Mouse (Mus musculus): Measurements from ENCODE around the gene Nxph1. TPM values are rescaled to one million over a fixed set of nuclear protein-coding genes. Genes with fewer than 3 reads are reported as not detected.

The Nxph1 gene
- total RNA-seq, 4 experiments from 2014 or later = 39.4 to 45.1 (median 40.2) TPM

DNA sequence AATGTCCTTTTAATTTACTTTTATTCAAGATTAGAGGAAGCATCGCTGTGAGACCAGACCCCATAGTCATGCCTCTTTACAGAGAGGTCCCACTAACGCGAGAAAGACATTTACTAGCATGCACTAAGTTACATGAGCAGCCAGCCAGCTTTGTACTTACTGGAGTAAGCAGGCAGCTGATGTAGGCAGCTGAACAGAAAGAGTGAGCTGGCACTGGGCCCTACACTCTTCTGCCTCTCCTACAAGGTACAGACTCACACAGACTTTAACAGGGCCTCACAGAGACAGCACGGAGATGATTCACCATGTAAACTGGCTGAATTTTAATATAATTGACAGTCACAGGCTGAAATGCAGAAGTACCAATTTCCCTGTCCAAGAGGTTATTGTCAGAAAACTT lies 11.6 kb downstream of the Nxph1 start:
- no peak for DNase-seq (ENCODE audit: low spot score in 2 of 2)

DNA sequence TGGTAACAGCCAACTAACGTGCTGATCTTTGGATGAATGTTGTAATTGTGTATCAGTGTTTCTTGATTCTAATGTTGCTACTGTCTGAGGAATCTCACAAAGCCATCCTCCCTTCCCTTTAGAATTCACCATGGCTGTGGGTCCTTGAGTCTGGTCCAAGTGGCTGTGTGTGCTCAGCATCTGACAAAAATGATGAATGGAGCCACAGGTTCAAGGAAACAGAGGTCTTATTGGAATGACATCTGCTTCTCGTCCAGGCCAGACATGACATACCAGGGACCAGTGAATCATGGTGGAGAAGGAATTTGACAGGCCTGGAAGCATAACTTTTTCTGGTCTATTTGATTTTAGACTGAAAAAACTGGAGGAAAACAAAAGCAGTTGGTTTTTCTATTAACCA lies 22.3 kb downstream of the Nxph1 start:
- no peak for DNase-seq (ENCODE audit: low spot score in 2 of 2)

DNA sequence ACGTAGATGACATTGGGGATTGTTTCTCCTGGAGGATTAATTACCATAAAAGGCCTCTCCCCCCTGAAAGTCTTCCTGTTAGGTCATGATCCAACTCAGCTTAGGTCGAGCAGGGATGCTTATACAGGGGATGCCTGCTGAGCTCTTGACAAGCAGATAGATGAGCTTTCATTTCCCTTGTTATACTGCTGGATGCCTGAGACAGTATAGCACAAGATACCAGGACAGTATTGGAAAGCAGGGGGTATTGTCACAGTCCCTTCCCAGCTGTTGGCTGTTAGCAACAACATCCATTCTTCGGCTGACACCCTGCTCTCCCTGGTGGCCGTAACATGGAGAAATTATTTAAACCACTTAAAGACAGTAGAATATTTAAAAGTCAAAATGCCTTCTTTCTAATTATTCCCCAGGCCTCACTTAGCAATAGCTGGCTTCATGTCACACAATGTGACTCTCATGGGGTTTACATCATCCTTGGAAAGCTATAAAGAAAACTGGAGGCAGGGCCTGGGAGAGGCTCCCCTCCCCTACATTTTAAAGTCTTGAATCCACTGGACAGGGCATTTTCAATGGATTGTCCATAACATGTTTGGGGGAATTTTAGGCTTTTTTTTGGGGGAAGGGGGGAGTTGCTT lies 31.1 kb downstream of the Nxph1 start:
- DNase-seq (ENCODE audit: low spot score in 2 of 2) = no peak

DNA sequence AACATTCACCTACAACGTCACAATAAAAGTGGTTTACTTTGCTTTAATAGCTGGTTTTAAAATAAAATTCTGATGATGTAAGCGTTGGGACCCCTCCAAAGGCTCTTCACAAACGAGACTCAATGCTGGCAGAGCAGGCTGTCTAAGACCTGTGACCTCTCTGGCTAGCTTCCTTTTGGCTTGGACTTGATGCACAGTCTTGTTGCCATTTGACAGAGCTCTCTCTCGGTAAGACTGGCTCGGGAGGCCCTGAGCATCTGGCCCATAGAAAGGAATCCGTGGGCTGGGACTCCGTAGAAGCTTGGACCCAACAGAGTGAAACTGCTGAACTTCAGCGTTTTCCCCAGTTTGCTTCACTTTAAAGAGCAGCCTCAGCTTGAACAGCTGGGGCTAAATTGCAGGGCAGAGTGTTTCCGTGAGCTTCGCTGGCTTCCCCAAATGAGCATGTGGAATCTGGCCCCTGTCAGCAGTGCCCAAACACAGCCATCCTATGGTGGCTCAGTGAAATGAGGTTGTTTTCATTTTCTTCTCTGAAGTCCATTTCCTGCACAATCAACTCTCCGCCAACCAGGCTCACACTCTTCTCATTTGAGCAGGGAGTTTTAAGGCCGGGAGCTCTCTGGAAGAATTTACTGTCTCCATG lies 48.2 kb downstream of the Nxph1 start:
- DNase-seq (ENCODE audit: low spot score in 2 of 2) = peak in 1 of 2 experiments; percentile 6

- no peak for DNase-seq (ENCODE audit: low spot score in 2 of 2)
Observed at GRCm38 (mm10) chr6:8997326-8997725, 49.1 kb downstream of the Nxph1 start.

GRCm38 (mm10) chr6:9002686-9003085 lies 54.5 kb downstream of the Nxph1 start:
- no peak for DNase-seq (ENCODE audit: low spot score in 2 of 2)

- no peak for DNase-seq (ENCODE audit: low spot score in 2 of 2)
Observed at GRCm38 (mm10) chr6:9026631-9027030, 78.4 kb downstream of the Nxph1 start.

- DNase-seq (ENCODE audit: low spot score in 2 of 2) = no peak
Observed at GRCm38 (mm10) chr6:9027146-9027545, 78.9 kb downstream of the Nxph1 start.

- no peak for DNase-seq (ENCODE audit: low spot score in 2 of 2)
Observed at GRCm38 (mm10) chr6:9028501-9028900, 80.3 kb downstream of the Nxph1 start.

DNA sequence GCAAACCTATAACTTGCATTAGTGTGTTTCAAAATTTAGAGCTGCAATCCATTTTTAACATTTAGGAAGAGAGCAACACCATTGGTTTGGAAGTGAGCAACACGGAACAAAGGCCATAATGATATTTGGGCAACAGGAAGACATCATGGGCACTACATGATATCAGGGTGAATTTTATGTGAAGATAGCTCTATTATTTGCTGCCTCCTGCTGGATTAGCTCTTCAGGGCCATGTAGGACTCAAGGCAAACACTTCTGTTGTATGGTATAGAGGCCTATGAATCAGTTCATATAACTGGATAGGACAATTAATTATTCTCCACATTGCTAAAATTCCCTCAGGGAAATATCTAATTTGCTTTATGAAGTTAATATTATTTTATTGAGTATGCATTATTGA lies 91.1 kb downstream of the Nxph1 start:
- no peak for DNase-seq (ENCODE audit: low spot score in 2 of 2)

GRCm38 (mm10) chr6:9040991-9041390 lies 92.8 kb downstream of the Nxph1 start:
- DNase-seq (ENCODE audit: low spot score in 2 of 2) = no peak

- DNase-seq (ENCODE audit: low spot score in 2 of 2) = no peak
Observed at GRCm38 (mm10) chr6:9042391-9042790, 94.2 kb downstream of the Nxph1 start.

GRCm38 (mm10) chr6:9046815-9047214 lies 98.6 kb downstream of the Nxph1 start:
- DNase-seq (ENCODE audit: low spot score in 2 of 2) = no peak

DNA sequence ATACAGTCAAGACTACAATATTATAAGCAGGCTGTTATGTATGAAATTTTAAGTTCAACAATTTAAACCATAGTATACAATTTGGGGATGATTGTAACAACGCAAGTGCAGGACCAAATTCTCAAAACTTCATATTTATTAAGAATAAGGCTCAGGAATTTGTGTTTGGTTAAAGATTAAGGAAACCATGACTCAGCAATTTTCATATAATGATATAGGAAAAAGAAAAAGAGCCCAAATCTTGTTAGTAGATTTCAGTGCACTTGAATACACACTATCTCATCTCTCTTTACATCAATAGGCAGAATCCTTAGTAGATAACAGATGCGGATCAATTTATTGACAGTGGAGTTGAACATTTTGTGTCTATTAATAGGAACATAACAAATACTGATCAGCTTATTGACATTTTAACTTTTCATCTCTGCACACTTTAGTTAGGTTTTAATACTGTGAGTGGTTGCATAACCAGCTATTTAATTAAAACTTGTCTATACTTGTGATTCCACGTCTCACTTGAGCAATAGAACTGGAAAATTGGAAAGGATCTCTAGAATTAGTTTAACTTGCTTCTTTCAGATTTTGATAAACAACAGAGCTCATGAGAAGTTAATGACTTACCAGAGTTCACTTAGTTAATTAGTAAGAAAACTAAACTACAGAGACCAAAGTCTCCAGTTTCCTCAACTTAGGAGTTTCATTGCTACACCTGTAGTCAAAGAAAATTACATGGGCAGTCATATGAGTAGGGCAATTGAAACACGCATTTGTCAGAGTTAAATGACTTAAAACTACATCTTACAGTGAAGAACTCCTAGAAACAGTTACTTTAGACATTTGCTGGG lies 113.3 kb downstream of the Nxph1 start:
- no peak for DNase-seq (ENCODE audit: low spot score in 2 of 2)

- DNase-seq (ENCODE audit: low spot score in 2 of 2) = no peak
Observed at GRCm38 (mm10) chr6:9066435-9066834, 118.2 kb downstream of the Nxph1 start.

DNA sequence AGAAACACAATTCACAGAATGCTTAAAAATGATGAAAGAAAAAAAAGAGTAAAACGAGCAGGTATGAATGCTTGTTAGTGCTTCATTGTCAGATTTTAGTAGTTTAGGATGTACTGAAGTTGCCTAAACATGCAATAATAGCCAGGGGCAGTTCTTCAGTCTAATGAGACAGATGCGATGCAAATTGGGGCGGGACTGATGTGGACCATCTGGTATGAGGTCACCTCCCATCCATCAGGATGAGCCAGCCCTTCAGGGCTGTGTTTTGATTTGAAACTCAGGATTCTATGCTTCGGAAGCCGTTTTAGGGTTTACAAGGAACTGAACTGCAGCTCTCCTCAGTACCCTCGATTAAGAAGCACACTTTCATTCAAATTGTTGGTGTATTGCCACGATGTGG lies 121.7 kb downstream of the Nxph1 start:
- no peak for DNase-seq (ENCODE audit: low spot score in 2 of 2)

DNA sequence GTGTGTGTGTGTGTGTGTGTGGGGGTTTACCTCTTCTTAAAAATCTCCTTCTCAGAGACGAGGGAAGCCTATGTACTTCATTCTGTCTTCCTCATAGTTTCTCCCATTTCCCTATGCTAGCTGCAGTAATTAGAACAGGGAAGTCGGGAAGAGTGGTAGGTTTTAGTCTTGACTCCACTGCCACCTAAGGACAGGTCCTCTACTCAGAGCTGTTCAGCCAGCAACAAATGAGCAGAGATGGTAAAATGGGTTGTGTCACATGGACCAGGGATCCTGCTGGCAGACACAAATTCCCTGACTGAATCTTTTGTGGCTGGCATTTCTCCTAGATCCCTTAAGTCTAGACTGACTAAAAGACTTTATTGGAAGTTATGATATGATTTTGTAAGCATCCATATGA lies 128.2 kb downstream of the Nxph1 start:
- no peak for DNase-seq (ENCODE audit: low spot score in 2 of 2)

- peak in 1 of 2 experiments; percentile 84 for DNase-seq (ENCODE audit: low spot score in 2 of 2)
Observed at GRCm38 (mm10) chr6:9077793-9078689, 129.8 kb downstream of the Nxph1 start.

GRCm38 (mm10) chr6:9083851-9084250 lies 135.6 kb downstream of the Nxph1 start:
- no peak for DNase-seq (ENCODE audit: low spot score in 2 of 2)

DNA sequence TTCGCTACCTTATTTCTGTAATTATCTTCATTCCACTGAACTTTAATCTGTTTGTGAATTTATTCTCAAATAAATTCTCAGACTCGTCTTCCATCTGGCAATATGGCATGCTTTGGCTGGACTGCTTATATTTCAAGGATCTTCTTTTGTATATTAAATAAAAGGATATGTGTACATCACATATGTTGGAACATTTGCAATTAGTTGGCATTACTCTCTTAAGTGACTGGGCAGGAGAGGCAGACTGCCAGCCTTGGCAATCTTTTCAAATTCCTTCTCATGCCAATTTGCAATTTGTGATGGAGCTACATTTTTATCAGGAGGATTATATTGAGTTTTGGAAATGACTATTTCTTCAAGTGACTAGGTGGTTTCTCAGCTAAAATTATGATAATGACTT lies 149.1 kb downstream of the Nxph1 start:
- no peak for DNase-seq (ENCODE audit: low spot score in 2 of 2)

DNA sequence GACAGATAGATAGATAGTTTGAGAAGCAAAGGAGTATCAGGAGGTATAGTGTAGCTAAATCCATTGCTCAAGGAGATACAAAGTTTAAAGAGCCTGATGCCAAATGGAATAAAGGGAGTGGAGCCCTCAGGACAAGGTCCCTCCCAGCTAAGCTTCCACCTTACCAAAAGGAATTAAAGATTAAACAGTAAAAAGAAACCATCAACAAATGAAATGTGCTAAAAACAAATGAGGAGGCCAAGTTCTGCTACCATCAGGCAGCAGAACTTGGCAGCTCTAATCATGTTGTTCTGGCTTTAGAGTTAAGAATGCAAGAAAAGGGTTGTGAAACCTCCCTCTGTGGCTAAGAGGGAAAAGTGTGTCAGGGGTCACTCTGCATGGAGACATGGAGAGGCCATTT lies 159.1 kb downstream of the Nxph1 start:
- DNase-seq (ENCODE audit: low spot score in 2 of 2) = no peak

All from left cerebral cortex, adult 8-10 months (tissue).